Mouse (Mus musculus): ENCODE data around the gene Rsph1.

Gene Rsph1

GRCm38 (mm10) chr17:31276922-31277918 is at the start of gene Rsph1:
Rsph1 (minus strand) TSS chr17:31277383.
- in situ Hi-C loops (cut with MboI, MseI) = no loop called here

- in situ Hi-C loops (cut with MboI, MseI) = no loop called here
Measured at GRCm38 (mm10) chr17:31326220-31326852, 49.2 kb upstream of the Rsph1 start.

GRCm38 (mm10) chr17:31325451-31326219 is 48.5 kb upstream of the Rsph1 start:
- in situ Hi-C loops (cut with MboI, MseI) = no loop called here

GRCm38 (mm10) chr17:31324227-31324626 is 47.0 kb upstream of the Rsph1 start:
- in situ Hi-C loops (cut with MboI, MseI) = no loop called here

GRCm38 (mm10) chr17:31323379-31323778 is 46.2 kb upstream of the Rsph1 start:
- in situ Hi-C loops (cut with MboI, MseI) = no loop called here

- in situ Hi-C loops (cut with MboI, MseI) = no loop called here
Measured at GRCm38 (mm10) chr17:31322446-31322845, 45.3 kb upstream of the Rsph1 start.

GRCm38 (mm10) chr17:31321425-31321824 is 44.2 kb upstream of the Rsph1 start:
- in situ Hi-C loops (cut with MboI, MseI) = no loop called here

- in situ Hi-C loops (cut with MboI, MseI) = no loop called here
Measured at GRCm38 (mm10) chr17:31318906-31319767, 42.0 kb upstream of the Rsph1 start.

GRCm38 (mm10) chr17:31317521-31318272 is 40.5 kb upstream of the Rsph1 start:
- in situ Hi-C loops (cut with MboI, MseI) = no loop called here

GRCm38 (mm10) chr17:31316998-31317397 is 39.8 kb upstream of the Rsph1 start:
- in situ Hi-C loops (cut with MboI, MseI) = no loop called here

GRCm38 (mm10) chr17:31315993-31316392 is 38.8 kb upstream of the Rsph1 start:
- in situ Hi-C loops (cut with MboI, MseI) = no loop called here

GRCm38 (mm10) chr17:31315046-31315792 is 38.0 kb upstream of the Rsph1 start:
- in situ Hi-C loops (cut with MboI, MseI) = no loop called here

GRCm38 (mm10) chr17:31312648-31313047 is 35.5 kb upstream of the Rsph1 start:
- in situ Hi-C loops (cut with MboI, MseI) = no loop called here

GRCm38 (mm10) chr17:31311047-31311446 is 33.9 kb upstream of the Rsph1 start:
- in situ Hi-C loops (cut with MboI, MseI) = no loop called here

GRCm38 (mm10) chr17:31309281-31309793 is 32.2 kb upstream of the Rsph1 start:
- in situ Hi-C loops (cut with MboI, MseI) = no loop called here

GRCm38 (mm10) chr17:31308291-31308816 is 31.2 kb upstream of the Rsph1 start:
- in situ Hi-C loops (cut with MboI, MseI) = no loop called here

GRCm38 (mm10) chr17:31307756-31308155 is 30.6 kb upstream of the Rsph1 start:
- in situ Hi-C loops (cut with MboI, MseI) = no loop called here

GRCm38 (mm10) chr17:31305776-31306120 is 28.6 kb upstream of the Rsph1 start:
- in situ Hi-C loops (cut with MboI, MseI) = no loop called here

All from T-helper 2 cell (primary cell).